Comparison of ENCODE assay signal across 37 mouse cellular contexts in the genomic region with DNA sequence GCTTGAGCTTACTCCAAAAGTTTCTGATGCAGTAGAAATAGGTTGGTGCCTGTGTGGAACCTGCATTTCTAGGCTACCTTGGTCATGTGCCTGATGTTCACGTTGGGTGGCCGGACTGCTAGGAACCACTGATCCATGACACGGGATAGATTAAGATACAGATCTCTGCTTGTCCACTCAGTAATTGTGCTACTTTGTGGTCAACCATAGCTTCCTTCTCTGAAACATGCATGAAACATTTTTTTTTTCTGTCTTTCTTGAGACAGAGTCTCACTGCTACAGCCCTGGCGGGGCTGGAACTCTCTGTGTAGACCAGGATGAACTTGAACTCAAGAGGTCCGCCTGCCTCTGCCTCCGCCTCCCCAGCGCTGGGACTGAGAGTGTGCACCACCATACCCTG. TPM values are rescaled to one million over a fixed set of nuclear protein-coding genes. Genes with fewer than 3 reads are reported as not detected.
"Had no signal": no experiment of that assay in that cellular context is flagged by ENCODE, and none has a peak within 500 bp of the region (broad histone marks: within the 10 kb centered on the region; RNA-seq: fewer than 3 reads in every experiment).

No protein-coding gene starts in this region.

- H3K9me3 ChIP-seq: heart, embryonic 10.5 days; heart, embryonic 12.5 days; heart, embryonic 13.5 days; heart, embryonic 15.5 days; hindbrain, embryonic 10.5 days; hindbrain, embryonic 12.5 days; hindbrain, embryonic 13.5 days; hindbrain, embryonic 15.5 days; intestine, embryonic 15.5 days; kidney, embryonic 15.5 days had no signal

- ATAC-seq: hindbrain, embryonic 16.5 days; hindbrain, postnatal 0 days; intestine, embryonic 15.5 days; intestine, postnatal 0 days had no signal

- H3K27me3 ChIP-seq: heart, embryonic 13.5 days; heart, embryonic 15.5 days; hindbrain, embryonic 12.5 days; hindbrain, embryonic 13.5 days; hindbrain, embryonic 15.5 days; intestine, embryonic 15.5 days; kidney, embryonic 15.5 days had no signal

- H3K9ac ChIP-seq: heart, embryonic 12.5 days; heart, embryonic 13.5 days; heart, embryonic 15.5 days; hindbrain, embryonic 12.5 days; hindbrain, embryonic 13.5 days; hindbrain, embryonic 14.5 days; hindbrain, embryonic 15.5 days; intestine, embryonic 15.5 days; kidney, embryonic 15.5 days had no signal

- H3K4me2 ChIP-seq: heart, embryonic 11.5 days; heart, embryonic 12.5 days; heart, embryonic 13.5 days; heart, embryonic 15.5 days; hindbrain, embryonic 12.5 days; hindbrain, embryonic 13.5 days; hindbrain, embryonic 14.5 days; hindbrain, embryonic 15.5 days; intestine, embryonic 15.5 days; kidney, embryonic 15.5 days had no signal

- H3K36me3 ChIP-seq: heart, embryonic 10.5 days; heart, embryonic 12.5 days; heart, embryonic 13.5 days; heart, embryonic 15.5 days; hindbrain, embryonic 10.5 days; hindbrain, embryonic 12.5 days; hindbrain, embryonic 13.5 days; hindbrain, embryonic 15.5 days; intestine, embryonic 15.5 days; kidney, embryonic 15.5 days had no signal

- H3K4me3 ChIP-seq: heart, embryonic 10.5 days; heart, embryonic 12.5 days; heart, embryonic 13.5 days; heart, embryonic 15.5 days; hindbrain, embryonic 10.5 days; hindbrain, embryonic 12.5 days; hindbrain, embryonic 13.5 days; hindbrain, embryonic 15.5 days; intestine, embryonic 15.5 days; kidney, embryonic 15.5 days; layer of hippocampus, adult 2 months had no signal

- DNase-seq: heart, postnatal 10 days; heart, postnatal 14 days; heart, postnatal 36 days; heart, postnatal 4 days; kidney, adult 11 months; kidney, adult 18-20 months; kidney, adult 2 months; kidney, adult 8-10 months; kidney, adult 9 months; kidney, postnatal 10 days; kidney, postnatal 14 days; kidney, postnatal 25 days; kidney, postnatal 36 days; layer of hippocampus, adult 9-11 months; layer of hippocampus, postnatal 36 days had no signal

- H3K4me1 ChIP-seq: heart, embryonic 10.5 days; heart, embryonic 12.5 days; hindbrain, embryonic 10.5 days; hindbrain, embryonic 12.5 days; intestine, embryonic 15.5 days; kidney, embryonic 15.5 days had no signal

- H3K27ac ChIP-seq: heart, embryonic 10.5 days; heart, embryonic 13.5 days; heart, embryonic 15.5 days; hindbrain, embryonic 10.5 days; hindbrain, embryonic 12.5 days; hindbrain, embryonic 13.5 days; hindbrain, embryonic 14.5 days; hindbrain, embryonic 15.5 days; hindbrain, postnatal 0 days; intestine, embryonic 15.5 days; kidney, embryonic 15.5 days; kidney, postnatal 0 days; layer of hippocampus, adult 2 months had no signal

RNA-seq across cellular contexts. Expression of a gene that starts 33.7 kb away (rescaled TPM):
- total RNA-seq: heart, postnatal 14 days; heart, postnatal 36 days; hematopoietic stem cell, adult 5-6 weeks; hindbrain, postnatal 0 days had no signal
- polyA plus RNA-seq: heart, embryonic 14.5 days; hindbrain, embryonic 10.5 days; inflammation-experienced regulatory T-cells, adult 6 months; intestine, embryonic 14.5 days; kidney, adult 2 months; kidney, embryonic 14.5 days had no signal
